Mouse (Mus musculus) midbrain, embryonic 11.5 days (tissue): ENCODE measurements around the gene Smim27. TPM values are rescaled to one million over a fixed set of nuclear protein-coding genes. Genes with fewer than 3 reads are reported as not detected.

Experiments
- ATAC-seq: fragments of 200-750 bp; cut with Nextera tagmentation; 2 replicates; pipeline ENCODE4 v1.8.0; 2017; ENCODE audit warnings: moderate TSS enrichment, moderate library complexity; ENCODE audit not compliant: low FRiP score
- DNase-seq: peaks from one replicate; pipeline ENCODE4 v3.0.0; 2015; ENCODE audit warnings: low spot score; ENCODE audit errors: missing footprints
- H3K27ac ChIP-seq: fragments of 300-500 bp; sonication (generic); 2 replicates; pipeline ENCODE4 v1.5.1; 2014; ENCODE audit warnings: low read depth, low read length
- H3K27me3 ChIP-seq: fragments of 300-500 bp; sonication (generic); 2 replicates; pipeline ENCODE4 v1.6.1; 2014; ENCODE audit warnings: mild to moderate bottlenecking, low read length, moderate library complexity, mixed read lengths; ENCODE audit not compliant: control insufficient read depth, insufficient read depth
- H3K36me3 ChIP-seq: fragments of 300-500 bp; sonication (generic); 2 replicates; pipeline ENCODE4 v1.6.1; 2014; ENCODE audit warnings: mild to moderate bottlenecking, low read length, moderate library complexity, mixed read lengths; ENCODE audit not compliant: control insufficient read depth, insufficient read depth
- H3K4me1 ChIP-seq: fragments of 300-500 bp; sonication (generic); 2 replicates; pipeline ENCODE4 v1.6.1; 2014; ENCODE audit warnings: low read length; ENCODE audit not compliant: control insufficient read depth, insufficient read depth
- H3K4me2 ChIP-seq: fragments of 300-500 bp; sonication (generic); 2 replicates; pipeline ENCODE4 v1.6.1; 2014; ENCODE audit warnings: mild to moderate bottlenecking, moderate library complexity
- H3K4me3 ChIP-seq: fragments of 300-500 bp; sonication (generic); 2 replicates; pipeline ENCODE4 v1.5.1; 2014; ENCODE audit warnings: low read depth, low read length
- H3K9ac ChIP-seq: fragments of 300-500 bp; sonication (generic); 2 replicates; pipeline ENCODE4 v1.6.1; 2014; ENCODE audit warnings: low read length
- H3K9me3 ChIP-seq: fragments of 300-500 bp; sonication (generic); 2 replicates; pipeline ENCODE4 v1.6.1; 2016; ENCODE audit warnings: low read length; ENCODE audit not compliant: control insufficient read depth
- WGBS: fragments of 180-500 bp; shearing (Covaris S2); extraction: QIAGEN DNeasy Blood & Tissue Kit; methylation state at CpG from one replicate; pipeline ENCODE4 v1.1.7; 2014; 5-methylcytosine and 5-hydroxymethylcytosine counted together
- polyA plus RNA-seq: library from polyadenylated mRNA; unstranded; fragments of >200 nt; fragmentation: Nextera tagmentation; extraction: Ambion mirVana; gene quantifications from 2 replicates; pipeline ENCODE4 v1.2.1, GENCODE M21; 2014

Smim27 gene
- polyA plus RNA-seq, 1 experiment from 2014 or later = 38.0 TPM

- Histone ChIP-seq H3K4me3 (no peak overlapping the region), H3K27ac (no peak overlapping the region), H3K36me3 (no peaks in the 10 kb centered on the region), H3K9ac (no peak overlapping the region), H3K9me3 (no peaks in the 10 kb centered on the region), H3K4me1 (no peaks in the 10 kb centered on the region), H3K4me2 (no peak overlapping the region), H3K27me3 (no peaks in the 10 kb centered on the region)
- DNase-seq = no peak
- ATAC-seq = no peak
- WGBS = 86% methylated on average over 8 of the region's 8 CpGs
Observed at GRCm38 (mm10) chr4:40244035-40244434, 25.3 kb upstream of the Smim27 start.

DNA sequence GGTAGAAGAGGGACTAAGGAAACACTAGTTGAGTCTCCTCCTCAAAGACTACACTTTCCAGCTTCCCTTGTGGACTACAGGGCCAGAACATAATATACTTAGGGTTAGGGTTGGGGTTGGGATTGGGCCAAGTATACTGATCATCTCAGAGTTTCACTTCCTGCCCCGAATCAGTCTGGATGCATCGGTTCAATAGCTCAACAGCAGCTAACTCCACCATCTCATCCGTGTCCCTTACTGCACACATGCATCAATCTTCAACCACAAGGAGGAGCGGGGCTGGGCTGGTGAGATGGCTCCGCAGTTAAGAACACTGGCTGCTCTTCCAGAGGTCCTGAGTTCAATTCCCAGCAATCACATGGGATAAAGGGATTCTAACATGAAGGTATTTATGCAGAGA lies 18.4 kb upstream of the Smim27 start:
- H3K4me1 ChIP-seq = no peaks in the 10 kb centered on the region
- H3K4me2 ChIP-seq = no peak overlapping the region
- no peak overlapping the region for H3K9ac ChIP-seq
- H3K27me3 ChIP-seq = no peaks in the 10 kb centered on the region
- H3K9me3 ChIP-seq = no peaks in the 10 kb centered on the region
- 95% methylated on average over 5 of the region's 5 CpGs for WGBS
- no peak for ATAC-seq
- H3K4me3 ChIP-seq = no peak overlapping the region
- no peak overlapping the region for H3K27ac ChIP-seq
- peak; percentile 73 for DNase-seq
- no peaks in the 10 kb centered on the region for H3K36me3 ChIP-seq

GRCm38 (mm10) chr4:40253766-40254165 lies 15.6 kb upstream of the Smim27 start:
- H3K27me3 ChIP-seq = no peaks in the 10 kb centered on the region
- H3K9me3 ChIP-seq = no peaks in the 10 kb centered on the region
- H3K27ac ChIP-seq = no peak overlapping the region
- ATAC-seq (no peak), DNase-seq (peak; percentile 57)
- H3K4me2 ChIP-seq = no peak overlapping the region
- no peaks in the 10 kb centered on the region for H3K4me1 ChIP-seq
- H3K4me3 ChIP-seq = no peak overlapping the region
- no peaks in the 10 kb centered on the region for H3K36me3 ChIP-seq
- no peak overlapping the region for H3K9ac ChIP-seq
- 88% methylated on average over 2 of the region's 2 CpGs for WGBS

DNA sequence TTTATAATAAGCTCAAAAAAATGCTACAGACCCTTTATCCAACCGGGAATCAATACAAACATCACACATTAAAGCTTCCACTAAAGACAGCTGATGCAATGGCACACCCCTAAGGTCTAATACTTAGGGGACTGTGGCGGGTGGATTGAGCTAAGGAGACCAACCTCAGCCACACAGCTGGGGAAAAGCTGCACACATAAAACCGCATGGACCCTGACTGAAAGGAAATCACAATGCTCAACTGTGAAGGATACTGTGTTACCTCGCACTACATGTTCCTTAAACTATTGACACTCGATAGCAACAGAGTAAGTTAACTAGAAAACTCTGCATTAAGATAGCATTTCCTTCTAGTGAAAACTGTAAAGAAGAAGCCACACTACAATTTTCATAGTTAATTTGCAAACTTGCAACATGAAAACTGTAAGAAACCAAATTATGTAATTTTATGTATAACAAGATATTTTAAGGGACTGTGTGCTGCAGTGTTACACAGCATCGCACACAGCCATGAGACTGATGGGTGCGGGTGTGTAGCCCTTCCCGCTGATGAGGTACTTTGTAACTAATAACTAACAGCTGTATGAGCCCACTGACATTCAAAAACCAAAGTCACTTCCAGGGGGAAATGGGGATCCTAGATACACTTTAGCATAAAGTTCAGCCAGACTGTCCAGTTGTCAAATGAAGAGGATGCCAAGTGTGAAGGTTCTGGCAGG lies 14.8 kb upstream of the Smim27 start:
- Histone ChIP-seq H3K9ac (no peak overlapping the region), H3K4me1 (no peaks in the 10 kb centered on the region), H3K4me3 (no peak overlapping the region), H3K36me3 (no peaks in the 10 kb centered on the region), H3K4me2 (no peak overlapping the region), H3K27ac (no peak overlapping the region), H3K9me3 (no peaks in the 10 kb centered on the region), H3K27me3 (no peaks in the 10 kb centered on the region)
- ATAC-seq (no peak), DNase-seq (peak; percentile 51)
- 87% methylated on average over 8 of the region's 8 CpGs for WGBS

DNA sequence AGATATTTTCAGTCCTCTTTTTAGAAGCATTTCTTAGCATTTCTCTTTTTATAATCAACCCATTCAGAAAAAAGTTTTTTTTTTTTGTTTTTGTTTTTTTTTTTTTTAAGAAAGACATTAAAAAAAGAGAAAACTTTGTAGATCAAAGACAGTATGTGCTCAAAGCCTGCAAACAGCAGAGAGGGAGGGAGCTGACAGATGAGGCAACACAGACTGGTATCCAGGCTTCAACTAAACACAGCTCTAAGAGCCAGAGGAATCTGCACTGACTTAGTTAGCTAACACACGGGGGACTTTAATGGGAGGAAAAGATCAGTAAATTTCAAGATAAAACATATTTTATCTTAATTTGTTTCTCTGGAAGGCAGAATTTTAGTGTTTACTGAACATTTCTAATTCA lies 5.1 kb upstream of the Smim27 start:
- Histone ChIP-seq H3K36me3 (peaks cover 23% of the 10 kb centered on the region), H3K4me2 (no peak overlapping the region), H3K27ac (no peak overlapping the region), H3K4me3 (no peak overlapping the region), H3K9ac (no peak overlapping the region), H3K9me3 (no peaks in the 10 kb centered on the region), H3K27me3 (no peaks in the 10 kb centered on the region), H3K4me1 (peaks cover 10% of the 10 kb centered on the region)
- DNase-seq (no peak), ATAC-seq (no peak)
- 97% methylated on average over 1 of the region's 1 CpGs for whole genome bisulfite sequencing

DNA sequence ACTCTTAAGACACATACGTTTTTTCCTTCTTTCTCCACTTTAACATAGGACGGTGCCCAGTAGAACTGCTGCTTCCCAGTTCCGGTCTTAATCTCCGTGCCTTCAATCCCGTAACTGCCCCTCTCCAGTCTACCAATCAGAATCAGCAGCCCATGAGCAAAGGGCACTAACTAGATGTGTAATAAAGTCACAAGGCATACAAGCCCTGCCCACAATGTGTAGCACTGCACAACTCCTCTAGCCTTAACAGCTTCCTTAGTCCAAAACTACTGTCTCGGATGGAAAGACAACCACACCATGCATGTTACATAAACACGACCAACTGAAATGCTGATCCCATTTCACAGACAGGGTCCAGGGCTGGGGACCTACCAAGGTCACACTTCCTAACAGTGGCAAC lies 1.7 kb upstream of the Smim27 start:
- no peak; the same call in 1 of the 2 replicates for ATAC-seq
- no peaks in the 10 kb centered on the region for H3K9me3 ChIP-seq
- peaks cover 2% of the 10 kb centered on the region; the same call in 1 of the 2 replicates for H3K36me3 ChIP-seq
- WGBS = 75% methylated on average over 7 of the region's 7 CpGs
- no peaks in the 10 kb centered on the region for H3K27me3 ChIP-seq
- DNase-seq = no peak
- H3K4me1 ChIP-seq = peaks cover 10% of the 10 kb centered on the region
- H3K9ac ChIP-seq = peak overlapping the region; percentile 92
- H3K27ac ChIP-seq = no peak overlapping the region; the same call in 1 of the 2 replicates
- peak overlapping the region; percentile 81 for H3K4me3 ChIP-seq
- H3K4me2 ChIP-seq = peak overlapping the region; percentile 83

DNA sequence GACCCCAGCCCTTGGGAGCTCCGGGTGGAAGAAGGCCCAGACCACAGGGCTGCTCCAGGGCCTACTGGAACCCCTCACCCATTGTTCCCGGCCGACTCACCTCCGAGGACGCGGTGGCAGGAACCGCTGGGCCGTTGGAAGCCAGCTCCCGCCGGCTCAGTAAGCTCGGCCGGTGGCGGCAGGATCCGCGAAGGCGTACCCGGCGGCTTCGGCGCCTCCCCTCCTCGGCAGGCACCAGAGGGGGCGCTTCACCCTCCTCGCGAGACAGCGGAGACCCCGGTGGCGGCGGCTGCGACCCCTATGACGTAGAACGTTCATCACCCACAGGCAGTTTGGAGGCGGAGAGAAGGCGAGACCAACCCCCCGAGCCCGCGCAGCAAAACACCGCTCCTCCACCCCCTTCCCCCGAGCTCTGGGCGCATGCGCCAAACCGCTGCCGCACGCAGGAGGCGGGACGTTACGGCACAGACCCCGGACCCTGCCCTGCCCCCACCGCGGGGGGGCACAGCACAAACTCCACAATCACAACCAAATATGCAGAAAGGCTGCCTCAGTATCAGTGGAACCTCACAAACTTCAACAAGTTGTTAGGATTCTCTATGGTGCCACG lies 1.1 kb upstream of the Smim27 start:
- Histone ChIP-seq H3K27me3 (no peaks in the 10 kb centered on the region), H3K4me2 (peak overlapping the region; percentile 83), H3K9ac (peak overlapping the region; percentile 92), H3K36me3 (peaks cover 2% of the 10 kb centered on the region; the same call in 1 of the 2 replicates), H3K9me3 (no peaks in the 10 kb centered on the region), H3K27ac (peak overlapping the region; percentile 85), H3K4me3 (peak overlapping the region; percentile 81), H3K4me1 (peaks cover 10% of the 10 kb centered on the region)
- WGBS = under 1% methylated on average over 49 of the region's 50 CpGs
- ATAC-seq (peak; percentile 85), DNase-seq (peak; percentile 99)

DNA sequence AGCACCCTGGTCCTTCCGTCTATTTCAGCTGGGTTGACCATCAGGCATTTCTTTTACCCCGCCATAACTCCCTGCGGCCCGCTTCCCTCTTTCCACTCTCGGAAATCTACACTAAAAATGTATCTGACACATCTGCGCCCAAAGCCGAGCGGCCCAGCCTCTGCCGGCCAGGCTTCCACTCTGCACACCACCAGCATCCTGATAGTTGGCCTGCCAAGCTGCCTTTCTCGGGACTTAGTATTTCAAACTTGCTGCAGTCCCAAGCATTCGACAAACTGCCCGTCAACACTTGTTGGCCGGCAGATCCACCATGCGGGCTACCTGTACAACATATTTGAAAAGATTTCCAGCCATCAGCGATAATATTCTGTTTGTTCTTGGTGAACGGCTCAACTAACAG lies 544 bp upstream of the Smim27 start:
- Histone ChIP-seq H3K27ac (peak overlapping the region; percentile 85), H3K36me3 (peaks cover 2% of the 10 kb centered on the region; the same call in 1 of the 2 replicates)

GRCm38 (mm10) chr4:40278880-40279275 lies 9.5 kb downstream of the Smim27 start:
- peaks cover 6% of the 10 kb centered on the region for H3K4me1 ChIP-seq
- H3K4me2 ChIP-seq = peak overlapping the region; percentile 93
- ATAC-seq (peak; percentile 85), DNase-seq (no peak)
- no peaks in the 10 kb centered on the region for H3K27me3 ChIP-seq
- H3K36me3 ChIP-seq = peaks cover 5% of the 10 kb centered on the region; the same call in 1 of the 2 replicates
- H3K4me3 ChIP-seq = peak overlapping the region; percentile 89
- no peak overlapping the region; the same call in 1 of the 2 replicates for H3K27ac ChIP-seq
- H3K9me3 ChIP-seq = no peaks in the 10 kb centered on the region
- under 1% methylated on average over 21 of the region's 21 CpGs for WGBS
- H3K9ac ChIP-seq = peak overlapping the region; percentile 87

More for the DNA sequence above, 544 bp upstream of the Smim27 start:
- Histone ChIP-seq H3K27me3 (no peaks in the 10 kb centered on the region), H3K9me3 (no peaks in the 10 kb centered on the region), H3K9ac (peak overlapping the region; percentile 92), H3K4me2 (peak overlapping the region; percentile 83), H3K4me3 (peak overlapping the region; percentile 81), H3K4me1 (peaks cover 10% of the 10 kb centered on the region)
- peak; percentile 1 for ATAC-seq
- WGBS = under 1% methylated on average over 16 of the region's 16 CpGs
- DNase-seq = no peak
